Mouse (Mus musculus) neural tube, embryonic 14.5 days (tissue): ENCODE measurements around the gene Rom1. TPM values are rescaled to one million over a fixed set of nuclear protein-coding genes. Genes with fewer than 3 reads are reported as not detected.
A peak's percentile ranks its signal among the peaks of the same experiment; 100 is the strongest.

Experiments used
- ATAC-seq: fragments of 200-750 bp; cut with Nextera tagmentation; 2 replicates; pipeline ENCODE4 v1.8.0; 2017; ENCODE audit warnings: low read depth, mild to moderate bottlenecking, moderate TSS enrichment, moderate library complexity
- H3K27ac ChIP-seq: fragments of 300-500 bp; sonication (generic); 2 replicates; pipeline ENCODE4 v1.5.1; 2014; ENCODE audit warnings: low read depth, mild to moderate bottlenecking, control low read depth, low read length, moderate library complexity, mixed read lengths
- H3K27me3 ChIP-seq: fragments of 300-500 bp; sonication (generic); 2 replicates; pipeline ENCODE4 v1.6.1; 2014; ENCODE audit warnings: low read length; ENCODE audit not compliant: control insufficient read depth, insufficient read depth
- H3K36me3 ChIP-seq: fragments of 300-500 bp; sonication (generic); 2 replicates; pipeline ENCODE4 v1.6.1; 2014; ENCODE audit warnings: low read length, mixed read lengths; ENCODE audit not compliant: control insufficient read depth, insufficient read depth
- H3K4me1 ChIP-seq: fragments of 300-500 bp; sonication (generic); 2 replicates; pipeline ENCODE4 v1.6.1; 2014; ENCODE audit warnings: low read length; ENCODE audit not compliant: control insufficient read depth, insufficient read depth
- H3K4me2 ChIP-seq: fragments of 300-500 bp; sonication (generic); 2 replicates; pipeline ENCODE4 v1.6.1; 2014; ENCODE audit warnings: mild to moderate bottlenecking, low read depth, low read length, control low read depth
- H3K4me3 ChIP-seq: fragments of 300-500 bp; sonication (generic); 2 replicates; pipeline ENCODE4 v1.5.1; 2014; ENCODE audit warnings: low read depth, low read length, control low read depth, mixed read lengths
- H3K9ac ChIP-seq: fragments of 300-500 bp; sonication (generic); replicated peaks from 2 replicates; pipeline ENCODE4 v1.6.1; 2014; ENCODE audit warnings: low read depth, mild to moderate bottlenecking, control low read depth, low read length, mixed read lengths
- H3K9me3 ChIP-seq: fragments of 300-500 bp; sonication (generic); 2 replicates; pipeline ENCODE4 v1.6.1; 2016; ENCODE audit warnings: low read length; ENCODE audit not compliant: control insufficient read depth
- WGBS: fragments of 180-500 bp; shearing (Covaris S2); extraction: QIAGEN DNeasy Blood & Tissue Kit; methylation state at CpG from one replicate; pipeline ENCODE4 v1.1.7; 2014; 5-methylcytosine and 5-hydroxymethylcytosine counted together
- polyA plus RNA-seq: library from polyadenylated mRNA; unstranded; fragments of >200 nt; fragmentation: Nextera tagmentation; extraction: Ambion mirVana; gene quantifications from 2 replicates; pipeline ENCODE4 v1.2.1, GENCODE M21; 2014

Gene Rom1
- polyA plus RNA-seq, 1 experiment from 2014 or later = 1.1 TPM

DNA sequence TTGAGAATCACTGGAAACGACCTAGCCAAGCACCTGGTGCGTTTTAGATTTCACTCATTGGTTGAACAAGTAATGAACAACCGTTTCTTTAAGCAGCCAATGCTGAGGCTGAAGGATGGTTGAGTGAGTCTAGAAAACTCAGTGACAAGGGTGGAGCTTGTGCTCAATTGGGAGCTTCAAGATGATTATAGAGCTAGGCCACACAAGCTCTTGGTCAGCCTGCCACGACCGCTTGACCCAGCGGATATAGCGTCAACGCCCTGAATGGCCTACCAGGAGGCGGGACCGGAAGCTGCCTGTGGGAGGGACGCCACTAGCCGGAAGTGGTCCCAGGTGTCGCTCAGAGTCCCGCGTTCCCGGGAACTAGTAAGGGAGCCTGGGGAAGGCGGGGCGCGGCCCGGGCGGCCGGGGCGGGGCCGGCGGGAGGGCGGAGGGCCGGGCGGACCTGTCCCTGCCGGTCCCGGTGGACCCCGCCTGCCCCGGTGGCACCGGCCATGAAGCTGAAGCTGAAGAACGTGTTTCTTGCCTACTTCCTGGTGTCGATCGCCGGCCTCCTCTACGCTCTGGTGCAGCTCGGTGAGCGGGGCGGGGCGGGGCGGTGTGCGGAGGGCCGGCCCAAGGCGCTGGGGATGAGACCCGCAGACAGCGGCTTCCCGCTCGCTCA, 9.0 kb downstream of the Rom1 start, which contains the start of gene B3gat3:
TSS of gene B3gat3 (plus strand) at position 302 of the 664 bp plus-strand sequence.
- no peaks in the 10 kb centered on the region for H3K27me3 ChIP-seq
- peaks cover 12% of the 10 kb centered on the region for H3K36me3 ChIP-seq
- H3K4me1 ChIP-seq = peaks cover 15% of the 10 kb centered on the region; the same call in 1 of the 2 replicates
- peak within 1 kb of the TSS; percentile 82 for H3K27ac ChIP-seq
- no peaks in the 10 kb centered on the region for H3K9me3 ChIP-seq
- 3% methylated on average over 44 of the region's 50 CpGs for WGBS
- ATAC-seq = peak; percentile 98
- H3K4me2 ChIP-seq = peak within 1 kb of the TSS; percentile 84
- peak within 1 kb of the TSS; percentile 66 for H3K9ac ChIP-seq
- H3K4me3 ChIP-seq = peak within 1 kb of the TSS; percentile 88

DNA sequence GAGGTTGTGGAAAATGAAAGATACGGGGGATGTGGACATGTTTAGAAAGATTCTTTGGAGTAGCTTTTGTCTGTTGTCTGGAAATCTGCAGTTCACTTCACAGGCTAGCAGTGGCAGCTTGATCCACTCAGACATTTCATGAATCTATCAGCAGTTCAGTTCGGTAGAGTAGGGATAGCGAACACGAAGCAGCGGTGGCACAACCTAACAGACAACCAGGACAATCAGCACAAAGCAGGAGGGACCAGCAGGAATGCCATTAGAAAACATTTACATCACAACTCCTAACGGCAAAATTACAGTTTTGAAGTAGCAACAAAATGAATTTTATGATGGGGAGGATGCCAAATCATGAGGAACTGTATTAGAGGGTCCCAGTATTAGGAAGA, 9.5 kb downstream of the Rom1 start:
- H3K4me2 ChIP-seq = peak overlapping the region; percentile 84
- H3K9ac ChIP-seq = peak overlapping the region; percentile 66; the same call in 1 of the 2 replicates
- 57% methylated on average over 6 of the region's 6 CpGs for WGBS

DNA sequence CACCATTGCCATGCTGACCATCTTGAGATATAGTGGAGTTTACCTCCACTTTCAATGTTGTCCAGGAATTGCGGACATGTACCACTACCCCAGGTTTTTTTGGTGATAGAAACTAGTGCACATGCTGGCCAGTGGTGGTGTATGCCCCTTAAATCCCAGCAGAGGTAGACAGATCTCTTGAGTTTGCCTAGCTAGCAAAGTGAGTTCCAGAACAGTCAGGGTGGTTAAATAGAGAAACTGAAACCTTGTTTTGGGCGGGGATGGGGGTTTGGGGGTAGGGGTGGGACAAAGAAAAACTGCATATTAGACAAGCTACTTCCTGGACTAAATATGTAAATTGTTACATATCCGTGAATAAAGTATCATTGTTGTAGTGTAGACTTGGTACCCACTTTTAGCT, 10.2 kb downstream of the Rom1 start:
- Histone ChIP-seq H3K4me1 (peaks cover 15% of the 10 kb centered on the region; the same call in 1 of the 2 replicates), H3K4me3 (no peak overlapping the region), H3K36me3 (peaks cover 22% of the 10 kb centered on the region), H3K27me3 (no peaks in the 10 kb centered on the region), H3K9ac (no peak overlapping the region), H3K9me3 (no peaks in the 10 kb centered on the region), H3K4me2 (no peak overlapping the region), H3K27ac (no peak overlapping the region)
- no peak for ATAC-seq
- WGBS = 95% methylated on average over 3 of the region's 3 CpGs

More for the DNA sequence above, 9.5 kb downstream of the Rom1 start:
- Histone ChIP-seq H3K9me3 (no peaks in the 10 kb centered on the region), H3K4me3 (peak overlapping the region; percentile 88), H3K4me1 (peaks cover 15% of the 10 kb centered on the region; the same call in 1 of the 2 replicates), H3K36me3 (peaks cover 18% of the 10 kb centered on the region), H3K27me3 (no peaks in the 10 kb centered on the region), H3K27ac (peak overlapping the region; percentile 82)
- peak; percentile 16 for ATAC-seq

DNA sequence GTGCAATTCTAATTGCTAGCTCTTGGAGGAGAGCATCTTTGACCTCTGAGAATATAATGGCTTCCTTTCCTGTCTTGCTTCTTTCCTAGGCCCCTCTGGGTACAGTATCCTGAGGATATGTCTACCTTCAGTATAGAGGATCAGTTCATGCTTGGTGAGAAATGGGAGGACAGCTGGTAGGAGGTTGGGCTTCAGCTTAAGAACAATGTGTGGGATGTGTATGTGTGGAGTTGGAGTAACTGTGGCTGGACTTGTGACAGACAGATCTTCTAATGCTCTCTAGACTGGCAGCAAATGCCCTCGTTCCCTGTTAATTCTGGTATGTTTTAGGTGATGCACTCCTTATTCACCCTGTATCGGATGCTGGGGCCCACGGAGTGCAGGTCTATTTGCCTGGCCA, 14.9 kb downstream of the Rom1 start:
- Histone ChIP-seq H3K9ac (no peak overlapping the region), H3K27me3 (no peaks in the 10 kb centered on the region), H3K36me3 (peaks cover 60% of the 10 kb centered on the region), H3K4me2 (no peak overlapping the region), H3K27ac (no peak overlapping the region), H3K4me1 (no peaks in the 10 kb centered on the region), H3K4me3 (no peak overlapping the region), H3K9me3 (no peaks in the 10 kb centered on the region)
- ATAC-seq = no peak
- 94% methylated on average over 3 of the region's 3 CpGs for WGBS

DNA sequence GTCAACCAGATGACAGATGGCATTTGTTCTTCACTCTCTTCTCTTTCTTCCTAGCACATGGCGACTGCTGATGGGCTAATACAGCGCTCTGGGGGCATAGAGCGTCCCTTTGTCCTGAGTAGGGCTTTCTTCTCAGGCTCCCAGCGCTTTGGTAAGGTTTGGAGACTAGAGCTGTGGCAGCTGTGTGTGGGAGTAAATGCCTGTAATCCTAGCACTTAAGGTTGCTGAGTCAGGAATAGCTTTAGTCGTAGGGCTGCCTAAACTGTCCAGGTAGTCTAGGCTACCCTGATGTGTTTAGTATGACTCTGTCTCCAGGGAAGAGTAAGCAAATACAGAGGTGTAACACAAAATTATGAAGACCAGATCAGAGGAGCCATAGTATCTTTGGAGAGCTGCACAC, 17.3 kb downstream of the Rom1 start:
- ATAC-seq = no peak
- no peak overlapping the region for H3K4me2 ChIP-seq
- 92% methylated on average over 5 of the region's 5 CpGs for WGBS
- no peak overlapping the region for H3K27ac ChIP-seq
- peaks cover 84% of the 10 kb centered on the region for H3K36me3 ChIP-seq
- no peaks in the 10 kb centered on the region for H3K4me1 ChIP-seq
- no peak overlapping the region for H3K9ac ChIP-seq
- no peak overlapping the region for H3K4me3 ChIP-seq
- no peaks in the 10 kb centered on the region for H3K27me3 ChIP-seq
- no peaks in the 10 kb centered on the region for H3K9me3 ChIP-seq

DNA sequence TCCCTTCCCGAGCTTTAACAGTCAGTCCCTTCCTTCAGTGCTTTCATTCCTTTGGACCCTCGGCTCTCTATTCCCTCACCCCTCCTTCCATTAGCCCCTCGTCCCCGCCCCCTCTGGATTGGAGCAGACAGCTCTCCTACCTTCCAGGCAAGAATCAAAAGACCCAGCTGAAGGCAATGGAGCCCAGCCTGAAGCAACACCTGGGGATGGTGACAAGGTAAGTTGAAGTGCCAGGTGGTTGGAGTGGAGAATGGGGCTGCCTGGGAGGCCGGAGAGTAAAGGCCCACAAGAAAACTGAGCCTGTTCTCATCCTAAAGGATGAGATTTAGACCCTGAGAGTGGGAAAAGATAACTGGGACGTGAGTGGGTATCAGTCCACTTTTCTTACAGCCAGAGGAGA, 20.6 kb downstream of the Rom1 start:
- Histone ChIP-seq H3K9ac (no peak overlapping the region), H3K4me3 (no peak overlapping the region), H3K27me3 (no peaks in the 10 kb centered on the region), H3K4me1 (no peaks in the 10 kb centered on the region), H3K9me3 (no peaks in the 10 kb centered on the region), H3K36me3 (peaks cover 88% of the 10 kb centered on the region), H3K4me2 (no peak overlapping the region), H3K27ac (no peak overlapping the region)
- no peak for ATAC-seq
- WGBS = 89% methylated on average over 6 of the region's 6 CpGs

DNA sequence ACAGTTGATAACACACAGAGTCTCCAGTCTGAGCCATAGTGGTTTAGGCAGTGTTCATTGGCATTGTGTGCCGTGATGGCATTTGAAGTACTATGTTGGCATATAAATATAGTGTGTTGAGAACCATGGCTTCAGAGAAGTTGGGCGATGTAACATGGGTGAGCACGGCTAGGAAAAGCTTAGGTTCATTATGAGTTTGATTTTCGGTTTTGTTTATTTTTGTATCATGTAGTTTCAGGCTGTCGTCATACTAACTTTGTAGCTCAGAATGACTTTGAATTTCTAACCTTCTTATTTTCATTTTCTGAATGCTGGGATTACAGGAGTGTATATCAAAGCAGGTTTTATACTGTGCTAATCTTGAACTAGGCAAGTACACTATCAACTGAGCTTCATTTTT, 25.7 kb downstream of the Rom1 start:
- 96% methylated on average over 5 of the region's 5 CpGs for WGBS
- Histone ChIP-seq H3K4me3 (no peak overlapping the region), H3K27me3 (no peaks in the 10 kb centered on the region), H3K9me3 (no peaks in the 10 kb centered on the region), H3K4me1 (peaks cover 10% of the 10 kb centered on the region; the same call in 1 of the 2 replicates), H3K9ac (no peak overlapping the region), H3K4me2 (no peak overlapping the region), H3K36me3 (peaks cover 49% of the 10 kb centered on the region), H3K27ac (no peak overlapping the region)
- ATAC-seq = no peak

DNA sequence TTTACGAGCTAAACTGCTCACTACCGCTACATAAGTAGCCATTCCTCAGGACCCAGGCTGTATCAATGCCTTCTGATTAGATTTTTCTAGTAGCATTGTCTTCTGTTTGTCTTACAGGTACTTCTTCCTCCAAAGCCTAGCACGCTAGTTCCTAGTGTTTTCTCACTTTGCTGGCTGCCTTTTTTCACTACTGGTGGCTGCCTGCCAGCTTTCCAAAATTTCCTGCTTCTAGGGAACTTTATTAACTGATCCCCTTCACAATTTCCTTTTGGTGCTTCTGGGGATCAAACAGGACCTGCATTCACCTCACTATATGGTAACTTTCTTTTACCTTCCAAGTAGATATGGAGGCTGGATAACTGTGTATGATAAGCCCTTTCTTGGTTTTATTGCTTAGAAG, 30.1 kb downstream of the Rom1 start:
- no peaks in the 10 kb centered on the region for H3K27me3 ChIP-seq
- peak overlapping the region; percentile 77 for H3K4me2 ChIP-seq
- peak overlapping the region; percentile 46; the same call in 1 of the 2 replicates for H3K9ac ChIP-seq
- no peaks in the 10 kb centered on the region for H3K9me3 ChIP-seq
- no peak overlapping the region for H3K27ac ChIP-seq
- peaks cover 17% of the 10 kb centered on the region for H3K36me3 ChIP-seq
- ATAC-seq = no peak
- WGBS = 53% methylated on average over 3 of the region's 3 CpGs
- H3K4me1 ChIP-seq = peaks cover 20% of the 10 kb centered on the region
- H3K4me3 ChIP-seq = peak overlapping the region; percentile 76

DNA sequence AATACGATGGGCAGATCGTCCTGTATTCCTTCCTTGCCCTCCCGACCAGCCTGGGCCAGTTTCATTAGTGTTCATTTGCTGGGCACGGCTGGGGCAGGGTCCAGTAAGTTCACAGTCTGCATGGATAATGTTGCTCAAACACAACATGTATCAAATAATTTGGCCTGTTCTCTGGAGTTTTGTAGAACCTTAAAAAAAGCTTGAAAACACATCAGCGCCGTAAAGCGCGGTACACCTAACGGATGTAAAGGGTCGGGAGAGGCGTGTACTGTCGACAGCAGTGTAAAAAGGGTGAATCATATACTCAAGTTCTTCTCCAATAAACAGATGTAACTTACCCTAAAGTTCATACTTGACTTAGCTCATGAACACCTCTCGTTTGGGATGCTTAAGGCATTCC, 30.6 kb downstream of the Rom1 start:
- H3K9me3 ChIP-seq = no peaks in the 10 kb centered on the region
- peak overlapping the region; percentile 76 for H3K4me3 ChIP-seq
- peaks cover 15% of the 10 kb centered on the region for H3K36me3 ChIP-seq
- H3K4me1 ChIP-seq = peaks cover 20% of the 10 kb centered on the region
- H3K27me3 ChIP-seq = no peaks in the 10 kb centered on the region
- H3K27ac ChIP-seq = peak overlapping the region; percentile 81
- H3K4me2 ChIP-seq = peak overlapping the region; percentile 77
- ATAC-seq = no peak
- H3K9ac ChIP-seq = peak overlapping the region; percentile 46
- WGBS = 11% methylated on average over 13 of the region's 13 CpGs
